Mouse (Mus musculus): ENCODE results near the gene Gm4792. TPM values are rescaled to one million over a fixed set of nuclear protein-coding genes. Genes with fewer than 3 reads are reported as not detected.

Gm4792 gene
- polyA plus RNA-seq, 1 experiment from 2014 or later: not detected

GRCm38 (mm10) chr10:94295923-94296605 lies 2.4 kb downstream of the Gm4792 start:
- Histone ChIP-seq H3K9ac (no peak overlapping the region), H3K4me3 (no peak overlapping the region), H3K36me3 (no peaks in the 10 kb centered on the region), H3K4me1 (peaks cover 6% of the 10 kb centered on the region; the same call in 1 of the 2 replicates), H3K27ac (no peak overlapping the region), H3K4me2 (no peak overlapping the region), H3K27me3 (no peaks in the 10 kb centered on the region), H3K9me3 (no peaks in the 10 kb centered on the region)
- 97% methylated on average over 5 of the region's 5 CpGs for WGBS
- ATAC-seq (ENCODE audit: insufficient number of reproducible peaks, insufficient read depth, low FRiP score, low TSS enrichment, low read depth): no peak

- H3K4me2 ChIP-seq: no peak overlapping the region
- H3K4me1 ChIP-seq: peaks cover 6% of the 10 kb centered on the region; the same call in 1 of the 2 replicates
- H3K4me3 ChIP-seq: no peak overlapping the region
- H3K27ac ChIP-seq: no peak overlapping the region
- 37% methylated on average over 6 of the region's 6 CpGs for WGBS
- no peaks in the 10 kb centered on the region for H3K9me3 ChIP-seq
- no peaks in the 10 kb centered on the region for H3K36me3 ChIP-seq
- no peaks in the 10 kb centered on the region for H3K27me3 ChIP-seq
- no peak for ATAC-seq (ENCODE audit: insufficient number of reproducible peaks, insufficient read depth, low FRiP score, low TSS enrichment, low read depth)
- H3K9ac ChIP-seq: no peak overlapping the region
Measured at GRCm38 (mm10) chr10:94294933-94295750, 3.4 kb downstream of the Gm4792 start.

- no peak for ATAC-seq (ENCODE audit: insufficient number of reproducible peaks, insufficient read depth, low FRiP score, low TSS enrichment, low read depth)
- H3K4me3 ChIP-seq: no peak overlapping the region
Measured at GRCm38 (mm10) chr10:94294437-94294836, 4.1 kb downstream of the Gm4792 start.

GRCm38 (mm10) chr10:94282797-94283196 lies 15.7 kb downstream of the Gm4792 start:
- Histone ChIP-seq H3K27ac (no peak overlapping the region), H3K4me2 (no peak overlapping the region), H3K4me3 (no peak overlapping the region), H3K4me1 (peaks cover 3% of the 10 kb centered on the region; the same call in 1 of the 2 replicates), H3K27me3 (no peaks in the 10 kb centered on the region), H3K36me3 (no peaks in the 10 kb centered on the region), H3K9me3 (no peaks in the 10 kb centered on the region), H3K9ac (no peak overlapping the region)
- WGBS: 83% methylated on average over 7 of the region's 7 CpGs
- ATAC-seq (ENCODE audit: insufficient number of reproducible peaks, insufficient read depth, low FRiP score, low TSS enrichment, low read depth): no peak

More at GRCm38 (mm10) chr10:94294437-94294836, 4.1 kb downstream of the Gm4792 start:
- Histone ChIP-seq H3K36me3 (no peaks in the 10 kb centered on the region), H3K4me1 (peaks cover 6% of the 10 kb centered on the region; the same call in 1 of the 2 replicates), H3K9ac (no peak overlapping the region), H3K27me3 (no peaks in the 10 kb centered on the region), H3K27ac (no peak overlapping the region), H3K4me2 (no peak overlapping the region), H3K9me3 (no peaks in the 10 kb centered on the region)
- 85% methylated on average over 5 of the region's 5 CpGs for WGBS

GRCm38 (mm10) chr10:94282179-94282578 lies 16.3 kb downstream of the Gm4792 start:
- no peak overlapping the region for H3K27ac ChIP-seq
- peaks cover 3% of the 10 kb centered on the region for H3K4me1 ChIP-seq
- no peak overlapping the region for H3K4me3 ChIP-seq
- no peaks in the 10 kb centered on the region for H3K9me3 ChIP-seq
- H3K9ac ChIP-seq: no peak overlapping the region
- ATAC-seq (ENCODE audit: insufficient number of reproducible peaks, insufficient read depth, low FRiP score, low TSS enrichment, low read depth): no peak
- H3K27me3 ChIP-seq: no peaks in the 10 kb centered on the region
- H3K36me3 ChIP-seq: no peaks in the 10 kb centered on the region
- 84% methylated on average over 8 of the region's 8 CpGs for WGBS
- no peak overlapping the region for H3K4me2 ChIP-seq

- WGBS: 51% methylated on average over 2 of the region's 2 CpGs
- Histone ChIP-seq H3K4me1 (peaks cover 8% of the 10 kb centered on the region), H3K36me3 (no peaks in the 10 kb centered on the region), H3K27ac (no peak overlapping the region), H3K9me3 (no peaks in the 10 kb centered on the region), H3K27me3 (no peaks in the 10 kb centered on the region), H3K9ac (no peak overlapping the region), H3K4me2 (no peak overlapping the region), H3K4me3 (no peak overlapping the region)
- no peak for ATAC-seq (ENCODE audit: insufficient number of reproducible peaks, insufficient read depth, low FRiP score, low TSS enrichment, low read depth)
Measured at GRCm38 (mm10) chr10:94276511-94276910, 22.0 kb downstream of the Gm4792 start.

- Histone ChIP-seq H3K4me2 (no peak overlapping the region), H3K4me3 (no peak overlapping the region), H3K9ac (no peak overlapping the region), H3K36me3 (no peaks in the 10 kb centered on the region), H3K27me3 (no peaks in the 10 kb centered on the region), H3K27ac (no peak overlapping the region), H3K4me1 (peaks cover 8% of the 10 kb centered on the region), H3K9me3 (no peaks in the 10 kb centered on the region)
- no peak for ATAC-seq (ENCODE audit: insufficient number of reproducible peaks, insufficient read depth, low FRiP score, low TSS enrichment, low read depth)
- 32% methylated on average over 3 of the region's 3 CpGs for WGBS
Measured at GRCm38 (mm10) chr10:94275321-94275720, 23.2 kb downstream of the Gm4792 start.

- no peaks in the 10 kb centered on the region for H3K9me3 ChIP-seq
- H3K4me2 ChIP-seq: no peak overlapping the region
- no peaks in the 10 kb centered on the region for H3K36me3 ChIP-seq
- WGBS: 74% methylated on average over 17 of the region's 17 CpGs
- no peaks in the 10 kb centered on the region for H3K4me1 ChIP-seq
- H3K4me3 ChIP-seq: no peak overlapping the region
- H3K9ac ChIP-seq: no peak overlapping the region
- no peak for ATAC-seq (ENCODE audit: insufficient number of reproducible peaks, insufficient read depth, low FRiP score, low TSS enrichment, low read depth)
- no peaks in the 10 kb centered on the region for H3K27me3 ChIP-seq
- H3K27ac ChIP-seq: no peak overlapping the region
Measured at GRCm38 (mm10) chr10:94265656-94266542, 32.6 kb downstream of the Gm4792 start.

GRCm38 (mm10) chr10:94263211-94263610 lies 35.3 kb downstream of the Gm4792 start:
- no peak for ATAC-seq (ENCODE audit: insufficient number of reproducible peaks, insufficient read depth, low FRiP score, low TSS enrichment, low read depth)
- Histone ChIP-seq H3K36me3 (no peaks in the 10 kb centered on the region), H3K9me3 (no peaks in the 10 kb centered on the region), H3K27ac (no peak overlapping the region), H3K9ac (no peak overlapping the region), H3K4me2 (no peak overlapping the region), H3K27me3 (no peaks in the 10 kb centered on the region), H3K4me3 (no peak overlapping the region), H3K4me1 (no peaks in the 10 kb centered on the region)
- 70% methylated on average over 3 of the region's 3 CpGs for WGBS

GRCm38 (mm10) chr10:94262646-94263045 lies 35.9 kb downstream of the Gm4792 start:
- no peak for ATAC-seq (ENCODE audit: insufficient number of reproducible peaks, insufficient read depth, low FRiP score, low TSS enrichment, low read depth)
- no peak overlapping the region for H3K4me2 ChIP-seq
- H3K27me3 ChIP-seq: no peaks in the 10 kb centered on the region
- no peak overlapping the region for H3K4me3 ChIP-seq
- no peaks in the 10 kb centered on the region for H3K4me1 ChIP-seq
- no peaks in the 10 kb centered on the region for H3K36me3 ChIP-seq
- H3K9ac ChIP-seq: no peak overlapping the region
- no peaks in the 10 kb centered on the region for H3K9me3 ChIP-seq
- WGBS: 88% methylated on average over 13 of the region's 13 CpGs
- H3K27ac ChIP-seq: no peak overlapping the region

GRCm38 (mm10) chr10:94260544-94260943 lies 38.0 kb downstream of the Gm4792 start:
- no peak overlapping the region for H3K4me3 ChIP-seq
- ATAC-seq (ENCODE audit: insufficient number of reproducible peaks, insufficient read depth, low FRiP score, low TSS enrichment, low read depth): no peak
- no peak overlapping the region for H3K4me2 ChIP-seq
- no peak overlapping the region for H3K27ac ChIP-seq
- H3K9ac ChIP-seq: no peak overlapping the region
- no peaks in the 10 kb centered on the region for H3K9me3 ChIP-seq
- 74% methylated on average over 1 of the region's 1 CpGs for WGBS
- H3K27me3 ChIP-seq: no peaks in the 10 kb centered on the region; the same call in 1 of the 2 replicates
- no peaks in the 10 kb centered on the region for H3K4me1 ChIP-seq
- no peaks in the 10 kb centered on the region for H3K36me3 ChIP-seq
